Mouse (Mus musculus): Measurements from ENCODE around the gene Dusp22. TPM values are rescaled to one million over a fixed set of nuclear protein-coding genes. Genes with fewer than 3 reads are reported as not detected.

The Dusp22 gene
- polyA plus RNA-seq, 1 experiment from 2014 or later, result 18.9 TPM

- no peak for ATAC-seq (ENCODE audit: insufficient number of reproducible peaks, low FRiP score)
- WGBS, result 83% methylated on average over 5 of the region's 5 CpGs
- Histone ChIP-seq H3K27ac (ENCODE audit: poor library complexity, severe bottlenecking) (no peak overlapping the region), H3K27me3 (replicated peaks) (no peaks in the 10 kb centered on the region), H3K9ac (no peak overlapping the region), H3K4me1 (replicated peaks) (no peaks in the 10 kb centered on the region), H3K9me3 (replicated peaks) (no peaks in the 10 kb centered on the region), H3K36me3 (0 out of 2 replicates have a peak, but pooled peaks cover 4% of the 10 kb centered on the region), H3K4me3 (no peak overlapping the region), H3K4me2 (no peak overlapping the region)
Observed at GRCm38 (mm10) chr13:30678822-30679221, 19.0 kb downstream of the Dusp22 start.

- ATAC-seq (ENCODE audit: insufficient number of reproducible peaks, low FRiP score), result no peak
- Histone ChIP-seq H3K4me1 (replicated peaks) (peaks cover 4% of the 10 kb centered on the region; the same call in 1 of the 2 replicates), H3K4me3 (no peak overlapping the region), H3K9me3 (replicated peaks) (no peaks in the 10 kb centered on the region), H3K27ac (ENCODE audit: poor library complexity, severe bottlenecking) (no peak overlapping the region), H3K27me3 (replicated peaks) (no peaks in the 10 kb centered on the region), H3K4me2 (no peak overlapping the region), H3K9ac (no peak overlapping the region), H3K36me3 (no peaks in the 10 kb centered on the region)
- 70% methylated on average over 4 of the region's 4 CpGs for WGBS
Observed at GRCm38 (mm10) chr13:30681866-30682265, 22.1 kb downstream of the Dusp22 start.

- Histone ChIP-seq H3K27ac (ENCODE audit: poor library complexity, severe bottlenecking) (no peak overlapping the region), H3K9me3 (replicated peaks) (no peaks in the 10 kb centered on the region), H3K4me2 (no peak overlapping the region), H3K36me3 (no peaks in the 10 kb centered on the region), H3K4me1 (replicated peaks) (peaks cover 4% of the 10 kb centered on the region; the same call in 1 of the 2 replicates), H3K9ac (no peak overlapping the region), H3K4me3 (no peak overlapping the region), H3K27me3 (replicated peaks) (no peaks in the 10 kb centered on the region)
- ATAC-seq (ENCODE audit: insufficient number of reproducible peaks, low FRiP score), result no peak
- WGBS, result 75% methylated on average over 3 of the region's 3 CpGs
Observed at GRCm38 (mm10) chr13:30682328-30682727, 22.5 kb downstream of the Dusp22 start.

- Histone ChIP-seq H3K27ac (ENCODE audit: poor library complexity, severe bottlenecking) (no peak overlapping the region), H3K4me2 (no peak overlapping the region), H3K4me1 (replicated peaks) (peaks cover 4% of the 10 kb centered on the region; the same call in 1 of the 2 replicates), H3K36me3 (no peaks in the 10 kb centered on the region), H3K4me3 (no peak overlapping the region), H3K9me3 (replicated peaks) (no peaks in the 10 kb centered on the region), H3K27me3 (replicated peaks) (no peaks in the 10 kb centered on the region), H3K9ac (no peak overlapping the region)
- 65% methylated on average over 6 of the region's 6 CpGs for WGBS
- no peak for ATAC-seq (ENCODE audit: insufficient number of reproducible peaks, low FRiP score)
Observed at GRCm38 (mm10) chr13:30684614-30685122, 24.9 kb downstream of the Dusp22 start.

GRCm38 (mm10) chr13:30685957-30686356 is 26.2 kb downstream of the Dusp22 start:
- Histone ChIP-seq H3K27me3 (replicated peaks) (no peaks in the 10 kb centered on the region), H3K4me1 (replicated peaks) (peaks cover 4% of the 10 kb centered on the region; the same call in 1 of the 2 replicates), H3K9ac (no peak overlapping the region), H3K27ac (ENCODE audit: poor library complexity, severe bottlenecking) (no peak overlapping the region), H3K36me3 (no peaks in the 10 kb centered on the region), H3K9me3 (replicated peaks) (no peaks in the 10 kb centered on the region), H3K4me3 (no peak overlapping the region), H3K4me2 (no peak overlapping the region)
- ATAC-seq (ENCODE audit: insufficient number of reproducible peaks, low FRiP score), result no peak
- whole genome bisulfite sequencing, result 53% methylated on average over 2 of the region's 2 CpGs

- Histone ChIP-seq H3K36me3 (no peaks in the 10 kb centered on the region), H3K9me3 (replicated peaks) (no peaks in the 10 kb centered on the region), H3K27me3 (replicated peaks) (no peaks in the 10 kb centered on the region), H3K27ac (ENCODE audit: poor library complexity, severe bottlenecking) (no peak overlapping the region), H3K4me2 (no peak overlapping the region), H3K9ac (no peak overlapping the region), H3K4me1 (replicated peaks) (peaks cover 4% of the 10 kb centered on the region; the same call in 1 of the 2 replicates), H3K4me3 (no peak overlapping the region)
- ATAC-seq (ENCODE audit: insufficient number of reproducible peaks, low FRiP score), result no peak
- 90% methylated on average over 12 of the region's 12 CpGs for WGBS
Observed at GRCm38 (mm10) chr13:30688035-30688616, 28.3 kb downstream of the Dusp22 start.

- no peak for ATAC-seq (ENCODE audit: insufficient number of reproducible peaks, low FRiP score)
- H3K27me3 ChIP-seq (replicated peaks), result no peaks in the 10 kb centered on the region
- H3K4me2 ChIP-seq, result no peak overlapping the region
- peaks cover 4% of the 10 kb centered on the region; the same call in 1 of the 2 replicates for H3K4me1 ChIP-seq (replicated peaks)
- H3K9me3 ChIP-seq (replicated peaks), result no peaks in the 10 kb centered on the region
- 88% methylated on average over 5 of the region's 5 CpGs for WGBS
- no peak overlapping the region for H3K4me3 ChIP-seq
- no peak overlapping the region for H3K27ac ChIP-seq (ENCODE audit: poor library complexity, severe bottlenecking)
- no peak overlapping the region for H3K9ac ChIP-seq
- no peaks in the 10 kb centered on the region for H3K36me3 ChIP-seq
Observed at GRCm38 (mm10) chr13:30689475-30689874, 29.7 kb downstream of the Dusp22 start.

GRCm38 (mm10) chr13:30691441-30692292 is 31.9 kb downstream of the Dusp22 start:
- H3K27ac ChIP-seq (ENCODE audit: poor library complexity, severe bottlenecking), result no peak overlapping the region
- WGBS, result 81% methylated on average over 9 of the region's 9 CpGs
- no peak for ATAC-seq (ENCODE audit: insufficient number of reproducible peaks, low FRiP score)

GRCm38 (mm10) chr13:30692644-30693385 is 33.0 kb downstream of the Dusp22 start:
- 78% methylated on average over 7 of the region's 7 CpGs for WGBS
- Histone ChIP-seq H3K9ac (no peak overlapping the region), H3K4me2 (no peak overlapping the region)

More at GRCm38 (mm10) chr13:30691441-30692292, 31.9 kb downstream of the Dusp22 start:
- Histone ChIP-seq H3K4me1 (replicated peaks) (no peaks in the 10 kb centered on the region), H3K27me3 (replicated peaks) (no peaks in the 10 kb centered on the region), H3K4me2 (no peak overlapping the region), H3K9ac (no peak overlapping the region), H3K4me3 (no peak overlapping the region), H3K9me3 (replicated peaks) (no peaks in the 10 kb centered on the region), H3K36me3 (no peaks in the 10 kb centered on the region)

GRCm38 (mm10) chr13:30695232-30695631 is 35.4 kb downstream of the Dusp22 start:
- H3K9ac ChIP-seq, result no peak overlapping the region
- no peak for ATAC-seq (ENCODE audit: insufficient number of reproducible peaks, low FRiP score)
- H3K27ac ChIP-seq (ENCODE audit: poor library complexity, severe bottlenecking), result no peak overlapping the region
- WGBS, result 51% methylated on average over 1 of the region's 1 CpGs
- no peak overlapping the region for H3K4me3 ChIP-seq
- no peaks in the 10 kb centered on the region for H3K9me3 ChIP-seq (replicated peaks)
- no peaks in the 10 kb centered on the region; the same call in 1 of the 2 replicates for H3K4me1 ChIP-seq (replicated peaks)
- no peaks in the 10 kb centered on the region for H3K27me3 ChIP-seq (replicated peaks)
- no peaks in the 10 kb centered on the region for H3K36me3 ChIP-seq
- H3K4me2 ChIP-seq, result no peak overlapping the region

More at GRCm38 (mm10) chr13:30692644-30693385, 33.0 kb downstream of the Dusp22 start:
- Histone ChIP-seq H3K27me3 (replicated peaks) (no peaks in the 10 kb centered on the region), H3K9me3 (replicated peaks) (no peaks in the 10 kb centered on the region), H3K36me3 (no peaks in the 10 kb centered on the region), H3K27ac (ENCODE audit: poor library complexity, severe bottlenecking) (no peak overlapping the region), H3K4me3 (no peak overlapping the region), H3K4me1 (replicated peaks) (no peaks in the 10 kb centered on the region)
- no peak for ATAC-seq (ENCODE audit: insufficient number of reproducible peaks, low FRiP score)

GRCm38 (mm10) chr13:30695890-30696289 is 36.1 kb downstream of the Dusp22 start:
- Histone ChIP-seq H3K4me3 (no peak overlapping the region), H3K4me2 (no peak overlapping the region), H3K9me3 (replicated peaks) (no peaks in the 10 kb centered on the region), H3K27me3 (replicated peaks) (no peaks in the 10 kb centered on the region), H3K36me3 (no peaks in the 10 kb centered on the region), H3K9ac (no peak overlapping the region), H3K27ac (ENCODE audit: poor library complexity, severe bottlenecking) (no peak overlapping the region), H3K4me1 (replicated peaks) (no peaks in the 10 kb centered on the region; the same call in 1 of the 2 replicates)
- ATAC-seq (ENCODE audit: insufficient number of reproducible peaks, low FRiP score), result no peak
- 75% methylated on average over 2 of the region's 2 CpGs for WGBS
